In the genomic region with DNA sequence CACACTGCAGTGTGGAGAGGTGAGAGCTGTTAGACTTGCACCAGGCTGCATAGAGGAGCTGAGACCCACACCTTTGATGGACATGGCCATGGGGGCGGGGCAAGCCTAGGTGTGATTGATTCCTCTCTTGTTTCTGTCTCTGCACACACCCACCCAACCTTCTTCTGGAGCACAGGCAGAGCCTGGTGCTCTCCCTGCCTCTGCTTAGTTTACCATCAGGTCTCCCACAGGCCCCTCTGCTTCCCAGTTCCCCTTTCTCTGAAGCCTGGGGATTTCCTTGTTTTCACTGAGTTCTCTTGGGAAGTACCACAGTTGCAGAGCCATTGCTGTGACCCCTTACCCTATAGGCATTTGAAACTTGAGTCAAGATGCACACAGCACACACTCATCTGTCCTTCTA, we compare ENCODE assay signal across 19 mouse cellular contexts.
"Had no signal": no experiment of that assay in that cellular context is flagged by ENCODE, and none has a peak within 500 bp of the region (broad histone marks: within the 10 kb centered on the region; RNA-seq: fewer than 3 reads in every experiment).

No protein-coding gene starts in this region.

- H3K9ac ChIP-seq: lung, embryonic 14.5 days; midbrain, embryonic 13.5 days; midbrain, embryonic 15.5 days; neural tube, embryonic 13.5 days; neural tube, embryonic 15.5 days had no signal

- H3K4me3 ChIP-seq: megakaryocyte, embryonic 14.5 days; midbrain, embryonic 13.5 days; midbrain, embryonic 15.5 days; myocyte; neural tube, embryonic 13.5 days; neural tube, embryonic 15.5 days had no signal

- H3K36me3 ChIP-seq: midbrain, embryonic 13.5 days; midbrain, embryonic 15.5 days; neural tube, embryonic 13.5 days; neural tube, embryonic 15.5 days had no signal

- H3K27me3 ChIP-seq: midbrain, embryonic 13.5 days; midbrain, embryonic 15.5 days; neural tube, embryonic 13.5 days; neural tube, embryonic 15.5 days had no signal

- H3K4me2 ChIP-seq: lung, embryonic 14.5 days; midbrain, embryonic 11.5 days; midbrain, embryonic 13.5 days; midbrain, embryonic 15.5 days; neural tube, embryonic 13.5 days; neural tube, embryonic 15.5 days had no signal

- H3K4me1 ChIP-seq: midbrain, embryonic 13.5 days; midbrain, embryonic 15.5 days; neural tube, embryonic 13.5 days; neural tube, embryonic 15.5 days had no signal

- H3K9me3 ChIP-seq: megakaryocyte, embryonic 14.5 days; midbrain, embryonic 13.5 days; midbrain, embryonic 15.5 days; neural tube, embryonic 13.5 days; neural tube, embryonic 15.5 days had no signal

- ATAC-seq: midbrain, embryonic 13.5 days; midbrain, embryonic 15.5 days had no signal

- H3K27ac ChIP-seq: midbrain, embryonic 13.5 days; midbrain, embryonic 15.5 days; neural tube, embryonic 13.5 days; neural tube, embryonic 15.5 days had no signal

- DNase-seq: lung, adult 18-20 months; lung, embryonic 14.5 days; lung, postnatal 10 days; lung, postnatal 4 days; retina, postnatal 1 day; right cerebral cortex, adult 18-20 months; right cerebral cortex, postnatal 25 days; right cerebral cortex, postnatal 4 days; spleen, adult 18-20 months; thymus, adult 18-20 months; thymus, postnatal 14 days; thymus, postnatal 36 days had no signal
